Mouse (Mus musculus) stomach, postnatal 0 days (tissue): ENCODE data around the gene Syt1.

Experiments used
- CTCF ChIP-seq: IDR thresholded peaks from 2 replicates; pipeline ENCODE4 v1.5.1; 2016; ENCODE audit warnings: antibody characterized with exemption, low read depth, mild to moderate bottlenecking, moderate library complexity
- EP300 ChIP-seq: optimal IDR thresholded peaks from 2 replicates; pipeline ENCODE3; 2016; ENCODE audit warnings: antibody characterized with exemption

DNA sequence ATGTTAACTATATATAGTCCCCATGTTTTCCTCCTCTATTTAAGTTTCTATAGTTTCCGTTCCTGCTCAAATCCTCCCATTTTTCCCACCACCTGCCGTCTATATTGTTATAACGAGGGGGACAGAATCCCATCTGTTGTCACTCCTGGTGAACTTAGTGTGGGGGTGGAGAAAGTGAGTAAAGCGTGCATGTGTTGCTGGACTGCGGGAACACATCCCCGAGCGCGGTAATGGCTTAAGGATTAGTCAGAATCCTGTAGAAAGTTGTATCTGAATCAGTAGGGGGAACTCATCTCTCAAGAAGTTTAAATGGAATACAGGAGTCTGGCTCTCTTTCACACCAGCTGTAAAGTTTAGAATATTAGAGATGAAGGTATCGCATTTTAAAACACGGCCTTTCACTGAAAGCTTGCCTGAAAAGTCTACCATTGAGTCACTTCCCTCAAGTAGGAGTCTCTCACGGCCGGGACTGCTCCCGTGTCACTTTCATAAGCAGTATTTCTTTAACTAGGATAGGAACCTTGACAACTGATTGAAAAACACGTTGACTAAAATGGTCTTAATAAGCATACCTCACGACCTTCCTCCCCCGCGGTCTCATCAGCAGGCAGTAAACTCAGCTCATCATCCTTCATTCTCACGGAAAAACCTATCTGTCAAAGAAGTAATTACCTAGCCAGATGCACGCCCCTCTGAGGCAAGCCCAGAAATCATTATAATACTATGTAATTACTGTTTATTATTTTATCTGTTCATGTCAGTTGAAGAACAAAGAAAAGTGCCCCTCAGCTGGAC, 451.8 kb downstream of the Syt1 start:
- TF ChIP-seq EP300 (no peak), CTCF (no peak)
